Mouse (Mus musculus): Measurements from ENCODE around the gene Vgll4.

GRCm38 (mm10) chr6:115013574-115013973, 43.8 kb upstream of the Vgll4 start:
- TF ChIP-seq GATA1 (IDR thresholded peaks at IDR 0.05; ENCODE audit: low read length) (no peak), TAL1 (IDR thresholded peaks at IDR 0.05; ENCODE audit: low read length) (no peak)

Data from erythroblast, embryonic 14.5 days (primary cell).